Mouse (Mus musculus) frontal cortex, postnatal 36 days (tissue): ENCODE measurements around the gene Pde6b.

Experiments
- DNase-seq, 2 experiments: peaks; one replicate each; pipeline ENCODE4 v3.0.0; 2022; ENCODE audit warnings: low spot score in 2 of 2

Gene Pde6b

GRCm38 (mm10) chr5:108388201-108388600, at the start of gene Pde6b:
Pde6b (plus strand) TSS chr5:108388391.
- no peak for DNase-seq

- DNase-seq: no peak
These were observed 44.5 kb upstream of the Pde6b start for GRCm38 (mm10) chr5:108343680-108344170.

- DNase-seq: no peak
These were observed 42.7 kb upstream of the Pde6b start for GRCm38 (mm10) chr5:108345313-108346071.

- no peak for DNase-seq
These were observed 40.3 kb upstream of the Pde6b start for GRCm38 (mm10) chr5:108347843-108348242.

- no peak for DNase-seq
These were observed 38.6 kb upstream of the Pde6b start for GRCm38 (mm10) chr5:108349511-108350148.

- DNase-seq: no peak
These were observed 34.1 kb upstream of the Pde6b start for GRCm38 (mm10) chr5:108354056-108354455.

- DNase-seq: no peak
These were observed 30.3 kb upstream of the Pde6b start for GRCm38 (mm10) chr5:108357862-108358261.

- peak; percentile 68 to 75 for DNase-seq
These were observed 28.7 kb upstream of the Pde6b start for GRCm38 (mm10) chr5:108359491-108359890.

- no peak for DNase-seq
These were observed 28.0 kb upstream of the Pde6b start for GRCm38 (mm10) chr5:108360211-108360610.

GRCm38 (mm10) chr5:108362330-108362729, 25.9 kb upstream of the Pde6b start:
- DNase-seq: no peak

GRCm38 (mm10) chr5:108366328-108366983, 21.7 kb upstream of the Pde6b start:
- DNase-seq: peak in 1 of 2 experiments; percentile 35

- DNase-seq: peak; percentile 52 to 59
These were observed 21.0 kb upstream of the Pde6b start for GRCm38 (mm10) chr5:108366984-108367841.

GRCm38 (mm10) chr5:108367871-108368332, 20.3 kb upstream of the Pde6b start, which contains the start of gene Gm42517:
Gm42517 (minus strand) TSS chr5:108367922.
- DNase-seq: peak in 1 of 2 experiments; percentile 44

GRCm38 (mm10) chr5:108368446-108368845, 19.7 kb upstream of the Pde6b start:
- DNase-seq: peak; percentile 43 to 59

GRCm38 (mm10) chr5:108368851-108369621, 19.2 kb upstream of the Pde6b start:
- DNase-seq: peak; percentile 94 to 96

GRCm38 (mm10) chr5:108369964-108370363, 18.2 kb upstream of the Pde6b start:
- DNase-seq: no peak

- no peak for DNase-seq
These were observed 14.1 kb upstream of the Pde6b start for GRCm38 (mm10) chr5:108374079-108374478.

GRCm38 (mm10) chr5:108376059-108376458, 12.1 kb upstream of the Pde6b start:
- no peak for DNase-seq

- DNase-seq: no peak
These were observed 9.8 kb upstream of the Pde6b start for GRCm38 (mm10) chr5:108378346-108378745.

GRCm38 (mm10) chr5:108385632-108386031, 2.6 kb upstream of the Pde6b start:
- peak; percentile 44 to 75 for DNase-seq
